In genomic region chr10:42633361-42634121, GRCm38 (mm10) we compare ENCODE assay signal across 7 mouse cellular contexts. TPM values are rescaled to one million over a fixed set of nuclear protein-coding genes. Genes with fewer than 3 reads are reported as not detected.
DNase-seq lines count a peak whose midpoint lies in the region; ATAC-seq lines count a peak whose summit lies in the region.

No protein-coding gene starts in this region.

- DNase-seq in Muller cell, postnatal 12 days (ENCODE audit: inconsistent ontology term), result peak; percentile 49
- DNase-seq in neural tube, embryonic 11.5 days (ENCODE audit: low spot score), result peak; percentile 46
- no peak for DNase-seq in gastrocnemius, postnatal 14 days
- DNase-seq in right cerebral cortex, adult 18-20 months, result no peak

- H3K9ac ChIP-seq in heart, embryonic 16.5 days (ENCODE audit: low read length), result peak overlapping the region; percentile 35; the same call in 1 of the 2 replicates
- no peak overlapping the region for H3K9ac ChIP-seq in limb, embryonic 12.5 days (replicated peaks)
- no peak overlapping the region for H3K9ac ChIP-seq in neural tube, embryonic 11.5 days (ENCODE audit: low read length)

- H3K4me2 ChIP-seq in heart, embryonic 16.5 days (ENCODE audit: low read depth, low read length), result peak overlapping the region; percentile 59
- peak overlapping the region; percentile 47 for H3K4me2 ChIP-seq in limb, embryonic 12.5 days
- H3K4me2 ChIP-seq in neural tube, embryonic 11.5 days (ENCODE audit: low read depth), result peak overlapping the region; percentile 29

- intact Hi-C loops in gastrocnemius, postnatal 14 days (cut with DNase I; ENCODE audit: low total_unique reads), result no loop called here

- H3K4me3 ChIP-seq in heart, embryonic 16.5 days (ENCODE audit: low read length), result peak overlapping the region; percentile 43
- peak overlapping the region; percentile 27 for H3K4me3 ChIP-seq in limb, embryonic 12.5 days (replicated peaks)
- H3K4me3 ChIP-seq in neural tube, embryonic 11.5 days (ENCODE audit: low read depth, low read length), result peak overlapping the region; percentile 14; the same call in 1 of the 2 replicates

- no peak overlapping the region for H3K27ac ChIP-seq in heart, embryonic 16.5 days (ENCODE audit: low read length)
- H3K27ac ChIP-seq in limb, embryonic 12.5 days, result no peak overlapping the region
- H3K27ac ChIP-seq in neural tube, embryonic 11.5 days (ENCODE audit: low read depth, low read length), result no peak overlapping the region

- 6% methylated on average over 23 of the region's 23 CpGs for WGBS in heart, embryonic 16.5 days
- WGBS in limb, embryonic 12.5 days, result 4% methylated on average over 23 of the region's 23 CpGs
- WGBS in neural tube, embryonic 11.5 days, result 4% methylated on average over 23 of the region's 23 CpGs

- H3K9me3 ChIP-seq in heart, embryonic 16.5 days (replicated peaks; ENCODE audit: control insufficient read depth, low read length), result no peaks in the 10 kb centered on the region
- no peaks in the 10 kb centered on the region for H3K9me3 ChIP-seq in limb, embryonic 12.5 days
- H3K9me3 ChIP-seq in neural tube, embryonic 11.5 days (ENCODE audit: control insufficient read depth, low read length), result no peaks in the 10 kb centered on the region

- ATAC-seq in CD4-positive, CD25-positive, alpha-beta regulatory T cell, adult 4 months, result peak; percentile 46
- no peak for ATAC-seq in heart, embryonic 16.5 days (replicated peaks; ENCODE audit: extremely low read depth, insufficient read depth, low FRiP score)
- ATAC-seq in limb, embryonic 12.5 days (ENCODE audit: insufficient number of reproducible peaks, insufficient read depth, low FRiP score, low TSS enrichment, low read depth), result no peak
- ATAC-seq in neural tube, embryonic 11.5 days (ENCODE audit: insufficient read depth, low FRiP score, low TSS enrichment), result no peak

- H3K27me3 ChIP-seq in heart, embryonic 16.5 days (ENCODE audit: control insufficient read depth, insufficient read depth, low read length), result peaks cover 80% of the 10 kb centered on the region
- H3K27me3 ChIP-seq in limb, embryonic 12.5 days, result peaks cover 99% of the 10 kb centered on the region
- H3K27me3 ChIP-seq in neural tube, embryonic 11.5 days (ENCODE audit: control insufficient read depth, insufficient read depth, low read length), result peaks cover 92% of the 10 kb centered on the region

- peaks cover 24% of the 10 kb centered on the region for H3K4me1 ChIP-seq in heart, embryonic 16.5 days (ENCODE audit: control insufficient read depth, insufficient read depth, low read length)
- H3K4me1 ChIP-seq in limb, embryonic 12.5 days (replicated peaks), result peaks cover 28% of the 10 kb centered on the region
- peaks cover 14% of the 10 kb centered on the region for H3K4me1 ChIP-seq in neural tube, embryonic 11.5 days (ENCODE audit: control insufficient read depth, insufficient read depth, low read length)

- no peaks in the 10 kb centered on the region for H3K36me3 ChIP-seq in heart, embryonic 16.5 days (ENCODE audit: control insufficient read depth, insufficient read depth)
- H3K36me3 ChIP-seq in limb, embryonic 12.5 days, result no peaks in the 10 kb centered on the region
- no peaks in the 10 kb centered on the region for H3K36me3 ChIP-seq in neural tube, embryonic 11.5 days (ENCODE audit: control insufficient read depth, insufficient read depth, low read length)

RNA-seq across cellular contexts. Expression of gene Ostm1, which starts 49.9 kb away (rescaled TPM):
- polyA plus RNA-seq in CD4-positive, CD25-positive, alpha-beta regulatory T cell, adult 4 months (2017; shearing (Covaris generic)), result 10 to 100 TPM; 39.9 TPM
- 17.6 and 24.0 TPM in 2 replicates for polyA plus RNA-seq in heart, embryonic 16.5 days (2015; fragmentation: Nextera tagmentation; extraction: Ambion mirVana)
- 9.0 and 9.1 TPM in 2 replicates for polyA plus RNA-seq in limb, embryonic 12.5 days (2016; fragmentation: Nextera tagmentation; extraction: Ambion mirVana)
- 16.8 and 19.5 TPM in 2 replicates for polyA plus RNA-seq in neural tube, embryonic 11.5 days (2014; fragmentation: Nextera tagmentation; extraction: Ambion mirVana)
- total RNA-seq in gastrocnemius, postnatal 14 days (2021), result 10 to 100 TPM; 12.2 to 12.9 TPM

RNA-seq across cellular contexts. Expression of gene Nr2e1, which starts 50.1 kb away (rescaled TPM):
- polyA plus RNA-seq in CD4-positive, CD25-positive, alpha-beta regulatory T cell, adult 4 months (2017; shearing (Covaris generic)), result not detected
- polyA plus RNA-seq in heart, embryonic 16.5 days (2015; fragmentation: Nextera tagmentation; extraction: Ambion mirVana), result not detected in 2 replicates
- polyA plus RNA-seq in limb, embryonic 12.5 days (2016; fragmentation: Nextera tagmentation; extraction: Ambion mirVana), result not detected in 2 replicates
- not detected in 2 replicates for polyA plus RNA-seq in neural tube, embryonic 11.5 days (2014; fragmentation: Nextera tagmentation; extraction: Ambion mirVana)
- total RNA-seq in gastrocnemius, postnatal 14 days (2021), result not detected

Comparison
In these comparisons a context has a peak if more than half of its experiments do, and no peak if none do; other contexts are left out.
1. DNase-seq: peak in Muller cell, postnatal 12 days (single experiment) and neural tube, embryonic 11.5 days (single experiment); none in gastrocnemius, postnatal 14 days (single experiment) and right cerebral cortex, adult 18-20 months (single experiment).
2. Peak in every context shown above with its lines, with median percentiles within 50 percentile points of each other: H3K4me2 ChIP-seq and H3K4me3 ChIP-seq.